Mouse (Mus musculus) central nervous system, embryonic 14 days (tissue): ENCODE measurements around the gene Rnf113a2. TPM values are rescaled to one million over a fixed set of nuclear protein-coding genes. Genes with fewer than 3 reads are reported as not detected.

Source experiments
- polyA plus RNA-seq: library from polyadenylated mRNA; depleted of rRNA; stranded (reverse); fragments of >200 nt; gene quantifications from 2 replicates; pipeline ENCODE4 v1.2.3, GENCODE M21; 2012; rRNA removed

Rnf113a2 gene
- 18.6 and 20.9 TPM in 2 replicates for polyA plus RNA-seq

DNA sequence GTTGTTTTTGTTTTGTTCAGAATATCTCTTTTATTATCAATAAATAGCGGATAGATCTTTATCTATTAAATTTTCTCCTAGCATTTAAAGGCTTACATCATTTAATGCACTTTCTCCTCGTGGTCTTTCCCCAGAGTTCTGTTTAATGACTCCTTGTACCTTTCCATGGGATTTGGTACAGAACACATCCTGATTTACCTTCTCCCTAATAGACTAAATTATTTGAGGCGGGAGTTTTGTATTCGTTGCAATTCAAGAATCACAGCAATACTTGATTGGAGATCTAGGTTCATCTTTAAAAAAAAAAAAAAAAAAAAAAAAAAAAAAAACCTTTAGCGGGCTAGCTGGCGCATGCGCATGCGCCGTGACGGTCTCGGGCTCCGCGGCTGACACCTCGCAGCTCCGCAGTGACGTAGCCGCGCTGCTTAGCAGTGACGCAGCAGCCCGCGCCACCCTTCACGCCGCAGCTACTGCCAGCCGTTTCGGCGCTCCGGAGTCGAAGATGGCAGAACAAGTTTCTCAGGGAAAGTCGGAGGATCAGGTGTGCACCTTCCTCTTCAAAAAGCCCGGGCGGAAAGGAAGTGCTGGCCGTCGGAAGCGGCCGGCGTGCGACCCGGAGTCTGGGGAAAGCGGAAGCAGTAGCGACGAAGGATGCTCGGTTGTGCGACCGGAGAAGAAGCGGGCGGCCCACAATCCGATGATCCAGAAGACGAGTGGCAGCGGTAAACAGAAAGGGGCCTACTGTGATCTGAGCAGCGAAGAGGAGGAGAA lies at the start of gene Rnf113a2:
Gene Rnf113a2 (plus strand): TSS at position 363 of the 771 bp plus-strand sequence.

GRCm38 (mm10) chr12:84408819-84409507 lies 8.0 kb upstream of the Rnf113a2 start, which contains the start of the genes Entpd5 and Bbof1:
Gene Entpd5, minus strand, starts transcription at chr12:84409029.
Gene Bbof1, plus strand, starts transcription at chr12:84409071.

GRCm38 (mm10) chr12:84450718-84451646 lies 34.0 kb downstream of the Rnf113a2 start, which contains the start of the genes Aldh6a1 and Lin52:
Gene Aldh6a1, minus strand, starts transcription at chr12:84451004.
Gene Lin52, plus strand, starts transcription at chr12:84451422.

Other genes with a start within 250 kb of the Rnf113a2 start
- gene Elmsan1, start 198.3 kb upstream of the Rnf113a2 start, polyA plus RNA-seq: 7.4 and 8.5 TPM in 2 replicates
- 10.5 and 12.4 TPM in 2 replicates for gene Ptgr2, start 132.0 kb upstream of the Rnf113a2 start, polyA plus RNA-seq
- gene Zfp410, start 100.3 kb upstream of the Rnf113a2 start, polyA plus RNA-seq: 72.1 and 74.2 TPM in 2 replicates
- gene Coq6, start 55.5 kb upstream of the Rnf113a2 start, polyA plus RNA-seq: 48.4 and 50.5 TPM in 2 replicates
- 17.3 and 19.5 TPM in 2 replicates for gene Fam161b, start 55.4 kb upstream of the Rnf113a2 start, polyA plus RNA-seq
- 8.6 and 8.9 TPM in 2 replicates for gene Entpd5, start 8.2 kb upstream of the Rnf113a2 start, polyA plus RNA-seq
- gene Bbof1, start 8.1 kb upstream of the Rnf113a2 start, polyA plus RNA-seq: 4.4 TPM in 2 replicates
- gene Aldh6a1, start 33.8 kb downstream of the Rnf113a2 start, polyA plus RNA-seq: 16.6 and 16.7 TPM in 2 replicates
- gene Lin52, start 34.2 kb downstream of the Rnf113a2 start, polyA plus RNA-seq: 26.2 and 27.0 TPM in 2 replicates
- 2.1 and 3.9 TPM in 2 replicates for gene Vsx2, start 152.6 kb downstream of the Rnf113a2 start, polyA plus RNA-seq
- 26.4 and 28.8 TPM in 2 replicates for gene Abcd4, start 200.2 kb downstream of the Rnf113a2 start, polyA plus RNA-seq
- 0.05 TPM in 1 of 2 replicates, not detected in the other for gene Vrtn, start 223.8 kb downstream of the Rnf113a2 start, polyA plus RNA-seq